Mouse (Mus musculus) cerebellum, adult 2 months (tissue): ENCODE data around the gene Kcnj10. TPM values are rescaled to one million over a fixed set of nuclear protein-coding genes. Genes with fewer than 3 reads are reported as not detected.

Experiments used
- DNase-seq, 2 experiments: peaks; one replicate each; pipeline ENCODE4 v3.0.0; 2021
- H3K27ac ChIP-seq: fragments of 200-500 bp; 2 replicates; pipeline ENCODE4 v1.5.1; 2012; ENCODE audit warnings: low read length, control low read depth, inconsistent platforms; ENCODE audit not compliant: insufficient read depth
- H3K27me3 ChIP-seq: fragments of 200-500 bp; 2 replicates; pipeline ENCODE4 v1.6.1; 2012; ENCODE audit warnings: inconsistent platforms, mild to moderate bottlenecking, low read length, moderate library complexity; ENCODE audit not compliant: control insufficient read depth, insufficient read depth
- H3K4me1 ChIP-seq: fragments of 200-500 bp; 2 replicates; pipeline ENCODE4 v1.6.1; 2011; ENCODE audit warnings: low read length; ENCODE audit not compliant: control insufficient read depth, insufficient read depth
- H3K4me3 ChIP-seq: fragments of 200-500 bp; replicated peaks from 2 replicates; pipeline ENCODE3; 2011; ENCODE audit warnings: mild to moderate bottlenecking, low read depth, low read length, control low read depth; ENCODE audit not compliant: insufficient read depth
- CTCF ChIP-seq: fragments of 200-500 bp; IDR thresholded peaks from 2 replicates; pipeline ENCODE4 v1.5.1; 2011; ENCODE audit warnings: low read depth, mild to moderate bottlenecking, control low read depth, low read length, moderate library complexity, borderline replicate concordance; ENCODE audit not compliant: insufficient read depth
- POLR2A ChIP-seq: fragments of 200-500 bp; IDR thresholded peaks from 2 replicates; pipeline ENCODE4 v1.6.1; 2011; ENCODE audit warnings: low read length, control low read depth, borderline replicate concordance; ENCODE audit not compliant: insufficient read depth
- WGBS: fragments of 180-500 bp; shearing (Covaris S2); methylation state at CpG from one replicate; pipeline ENCODE4 v1.1.7; 2018; 5-methylcytosine and 5-hydroxymethylcytosine counted together
- polyA plus RNA-seq: library from polyadenylated mRNA; depleted of rRNA; stranded (reverse); fragments of >200 nt; gene quantifications from 2 replicates; pipeline ENCODE4 v1.2.3, GENCODE M21; 2012

Gene Kcnj10
- polyA plus RNA-seq, 1 experiment, result 174 TPM

GRCm38 (mm10) chr1:172337411-172338185, 3.4 kb upstream of the Kcnj10 start:
- peaks cover 4% of the 10 kb centered on the region; the same call in 1 of the 2 replicates for H3K4me1 ChIP-seq
- DNase-seq, result peak; percentile 75 to 84
- no peaks in the 10 kb centered on the region for H3K27me3 ChIP-seq
- H3K27ac ChIP-seq, result peak overlapping the region; percentile 66
- 4% methylated on average over 2 of the region's 2 CpGs for WGBS
- no peak overlapping the region for H3K4me3 ChIP-seq
- no peak for TF ChIP-seq POLR2A
- TF ChIP-seq CTCF, result no peak

- 25% methylated on average over 10 of the region's 10 CpGs for WGBS
- H3K4me1 ChIP-seq, result peaks cover 3% of the 10 kb centered on the region; the same call in 1 of the 2 replicates
- H3K27me3 ChIP-seq, result no peaks in the 10 kb centered on the region
- TF ChIP-seq POLR2A, result no peak
- no peak for TF ChIP-seq CTCF
- no peak for DNase-seq
- H3K4me3 ChIP-seq, result peak overlapping the region; percentile 45
- H3K27ac ChIP-seq, result peak overlapping the region; percentile 7; the same call in 1 of the 2 replicates
Measured at GRCm38 (mm10) chr1:172341386-172341785, 376 bp downstream of the Kcnj10 start.

- no peaks in the 10 kb centered on the region; the same call in 1 of the 2 replicates for H3K4me1 ChIP-seq
- peak overlapping the region; percentile 69 for H3K27ac ChIP-seq
- DNase-seq, result peak in 1 of 2 experiments; percentile 69
- TF ChIP-seq CTCF (no peak), POLR2A (no peak)
- peak overlapping the region; percentile 22 for H3K4me3 ChIP-seq
- H3K27me3 ChIP-seq, result no peaks in the 10 kb centered on the region
- 53% methylated on average over 3 of the region's 3 CpGs for WGBS
Measured at GRCm38 (mm10) chr1:172342729-172343128, 1.7 kb downstream of the Kcnj10 start.

GRCm38 (mm10) chr1:172343914-172344313, 2.9 kb downstream of the Kcnj10 start:
- WGBS, result 39% methylated on average over 3 of the region's 3 CpGs
- DNase-seq, result peak in 1 of 2 experiments; percentile 41

GRCm38 (mm10) chr1:172344820-172345219, 3.8 kb downstream of the Kcnj10 start:
- Histone ChIP-seq H3K27me3 (no peaks in the 10 kb centered on the region), H3K4me1 (no peaks in the 10 kb centered on the region), H3K27ac (0 out of 2 replicates have a peak overlapping the region, but pooled peaks have one; percentile 13), H3K4me3 (no peak overlapping the region)
- TF ChIP-seq POLR2A, result no peak
- TF ChIP-seq CTCF, result no peak
- 60% methylated on average over 7 of the region's 7 CpGs for WGBS
- DNase-seq, result no peak

More at GRCm38 (mm10) chr1:172343914-172344313, 2.9 kb downstream of the Kcnj10 start:
- no peak for TF ChIP-seq CTCF
- no peak for TF ChIP-seq POLR2A
- Histone ChIP-seq H3K4me1 (no peaks in the 10 kb centered on the region), H3K27ac (no peak overlapping the region; the same call in 1 of the 2 replicates), H3K27me3 (no peaks in the 10 kb centered on the region), H3K4me3 (no peak overlapping the region)

GRCm38 (mm10) chr1:172346707-172347106, 5.7 kb downstream of the Kcnj10 start:
- Histone ChIP-seq H3K27me3 (no peaks in the 10 kb centered on the region), H3K4me3 (no peak overlapping the region), H3K27ac (no peak overlapping the region), H3K4me1 (peaks cover 3% of the 10 kb centered on the region; the same call in 1 of the 2 replicates)
- DNase-seq, result no peak
- TF ChIP-seq POLR2A (no peak), CTCF (no peak)
- WGBS, result 50% methylated on average over 10 of the region's 10 CpGs

GRCm38 (mm10) chr1:172347382-172347781, 6.4 kb downstream of the Kcnj10 start:
- Histone ChIP-seq H3K4me1 (peaks cover 3% of the 10 kb centered on the region; the same call in 1 of the 2 replicates), H3K4me3 (no peak overlapping the region), H3K27me3 (no peaks in the 10 kb centered on the region), H3K27ac (0 out of 2 replicates have a peak overlapping the region, but pooled peaks have one; percentile 34)
- TF ChIP-seq CTCF (no peak), POLR2A (no peak)
- no peak for DNase-seq
- 86% methylated on average over 12 of the region's 12 CpGs for whole genome bisulfite sequencing

- no peak for TF ChIP-seq CTCF
- TF ChIP-seq POLR2A, result no peak
- H3K4me3 ChIP-seq, result no peak overlapping the region
- peaks cover 3% of the 10 kb centered on the region; the same call in 1 of the 2 replicates for H3K4me1 ChIP-seq
- no peak for DNase-seq
- WGBS, result 37% methylated on average over 5 of the region's 5 CpGs
- H3K27ac ChIP-seq, result peak overlapping the region; percentile 71; the same call in 1 of the 2 replicates
- H3K27me3 ChIP-seq, result no peaks in the 10 kb centered on the region
Measured at GRCm38 (mm10) chr1:172349504-172349903, 8.5 kb downstream of the Kcnj10 start.
